Mouse (Mus musculus) left cerebral cortex, adult 18-20 months (tissue): ENCODE results near the gene Gm10697. TPM values are rescaled to one million over a fixed set of nuclear protein-coding genes. Genes with fewer than 3 reads are reported as not detected.
"Not testable (repeated sequence)": the region's sequence is repeated elsewhere in the genome, so short reads cannot be mapped to it uniquely, and the experiment has no call there.

ENCODE experiments used
- DNase-seq, 2 experiments: peaks; one replicate each; pipeline ENCODE4 v3.0.0; 2021 to 2022; ENCODE audit warnings: low spot score in 2 of 2, mixed read lengths in 1 of 2
- long read RNA-seq, 2 experiments: library from polyadenylated mRNA; stranded (forward); transcript quantifications; one replicate each; pipeline ENCODE4 v2.0.0; 2021
- total RNA-seq, 2 experiments: library from RNA; stranded (reverse); gene quantifications; 2 replicates each; pipeline ENCODE4 v1.2.3; 2021

The Gm10697 gene
- total RNA-seq, result not detected
- long read RNA-seq, experiment 1, result 0 reads
- long read RNA-seq, experiment 2, result 0 reads

GRCm38 (mm10) chr3:94072544-94072943, at the start of gene Gm10697:
Gene Gm10697, minus strand, starts transcription at chr3:94072644.
- DNase-seq, result not testable (repeated sequence)

GRCm38 (mm10) chr3:94115071-94115470, 42.6 kb upstream of the Gm10697 start:
- DNase-seq, result not testable (repeated sequence)

GRCm38 (mm10) chr3:94054785-94055184, 17.7 kb downstream of the Gm10697 start, which contains the start of gene Gm9125:
Gene Gm9125, minus strand, starts transcription at chr3:94054885.
- DNase-seq, result not testable (repeated sequence)

DNA sequence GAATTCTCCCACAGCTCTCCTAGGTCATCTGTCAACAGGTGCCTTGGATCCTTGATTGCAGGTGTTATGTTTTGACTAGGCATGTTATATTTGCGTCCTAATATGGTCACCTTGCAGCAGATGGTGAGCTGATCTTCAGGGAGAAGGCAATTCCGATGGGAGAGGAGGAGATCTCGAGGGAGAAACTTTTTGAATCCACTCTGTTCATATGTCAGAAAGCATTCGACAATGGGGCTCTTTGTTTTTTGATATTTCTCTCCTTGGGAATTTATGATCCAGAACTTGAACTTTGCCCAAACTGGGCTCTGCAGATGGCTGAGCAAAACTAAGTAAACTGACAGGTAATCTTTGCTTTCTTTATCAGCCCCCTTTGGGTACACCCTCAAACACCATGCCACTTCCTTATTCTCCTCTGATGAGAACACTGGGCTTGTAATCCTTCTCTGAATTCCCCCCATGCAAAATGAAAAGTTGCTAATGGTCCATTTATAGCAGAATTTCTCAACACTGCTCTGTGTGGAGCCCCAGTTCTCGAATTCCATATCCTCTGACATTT, 22.8 kb downstream of the Gm10697 start:
- not testable (repeated sequence) for DNase-seq

- DNase-seq, result not testable (repeated sequence)
Measured at GRCm38 (mm10) chr3:94038241-94038640, 34.2 kb downstream of the Gm10697 start.

DNA sequence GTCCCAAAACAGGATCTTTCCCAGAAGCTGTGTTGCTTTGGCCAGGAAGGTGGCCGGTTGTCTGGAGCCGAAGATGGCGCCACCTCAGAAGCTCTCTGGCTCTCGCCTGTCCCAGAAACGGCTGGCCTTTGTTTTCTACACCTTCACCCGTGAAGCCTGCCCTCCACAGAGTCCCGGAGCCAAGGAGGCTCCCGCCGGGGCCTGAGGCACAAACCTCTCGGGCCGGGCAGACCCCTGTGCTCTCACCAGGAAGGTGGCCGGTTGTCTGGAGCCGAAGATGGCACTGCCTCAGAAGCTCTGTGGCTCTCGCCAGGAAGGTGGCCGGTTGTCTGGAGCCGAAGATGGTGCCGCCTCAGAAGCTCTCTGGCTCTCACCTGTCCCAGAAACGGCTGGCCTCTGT, 38.0 kb downstream of the Gm10697 start:
- not testable (repeated sequence) for DNase-seq

Other genes starting within 250 kb of the Gm10697 start
- not detected for gene Tdpoz3, start 246.6 kb downstream of the Gm10697 start, total RNA-seq
- not detected for gene Gm9117, start 129.1 kb downstream of the Gm10697 start, total RNA-seq
- gene Tdpoz5, start 111.3 kb downstream of the Gm10697 start, total RNA-seq, result not detected
- gene Gm9125, start 17.8 kb downstream of the Gm10697 start, total RNA-seq, result not detected
- gene Gm10696, start 105.5 kb upstream of the Gm10697 start, total RNA-seq, result not detected
- not detected for gene Gm5286, start 124.1 kb upstream of the Gm10697 start, total RNA-seq
- not detected for gene Gm4778, start 191.4 kb upstream of the Gm10697 start, total RNA-seq
- 10 to 100 TPM; 18.5 to 20.1 TPM for gene Them4, start 237.4 kb upstream of the Gm10697 start, total RNA-seq